Mouse (Mus musculus) CH12.LX (cell line): ENCODE data around the gene Gramd1a. TPM values are rescaled to one million over a fixed set of nuclear protein-coding genes. Genes with fewer than 3 reads are reported as not detected.

ENCODE experiments used
- DNase-seq: peaks from one replicate; pipeline ENCODE4 v3.0.0-alpha.2; 2013; ENCODE audit errors: extremely low read depth
- H3K27ac ChIP-seq: 2 replicates; pipeline ENCODE4 v1.5.1; 2012; ENCODE audit warnings: low read depth, mild to moderate bottlenecking, control low read depth, moderate library complexity; ENCODE audit not compliant: insufficient read depth
- H3K27me3 ChIP-seq: replicated peaks from 2 replicates; pipeline ENCODE3; 2012; ENCODE audit warnings: inconsistent platforms
- H3K36me3 ChIP-seq, 2 experiments: replicated peaks in 1 of 2; 2 replicates each; pipeline versions ENCODE3 to v1.6.1; 2012; ENCODE audit warnings: inconsistent platforms in 1 of 2, low read length in 1 of 2, mild to moderate bottlenecking in 1 of 2, mixed read lengths in 1 of 2, moderate library complexity in 1 of 2; ENCODE audit not compliant: control insufficient read depth in 1 of 2, insufficient read depth in 1 of 2
- H3K4me1 ChIP-seq, 2 experiments: 2 replicates each; pipeline ENCODE4 v1.6.1; 2012; ENCODE audit warnings: inconsistent platforms in 1 of 2, moderate library complexity in 1 of 2; ENCODE audit not compliant: insufficient read depth in 2 of 2, control insufficient read depth in 1 of 2
- H3K4me2 ChIP-seq: 2 replicates; pipeline ENCODE4 v1.6.1; 2012; ENCODE audit warnings: low read depth, mild to moderate bottlenecking, control low read depth; ENCODE audit not compliant: poor library complexity, insufficient read depth, severe bottlenecking
- H3K4me3 ChIP-seq, 3 experiments: fragments of 150-350 bp in 1 of 3; sonication (generic) in 1 of 3; replicated peaks in 1 of 3; 2 replicates each; pipeline versions ENCODE3 to v1.5.1; 2011 to 2012; ENCODE audit warnings: low read depth in 2 of 3, low read length in 2 of 3, mild to moderate bottlenecking in 2 of 3, moderate library complexity in 2 of 3, control low read depth in 1 of 3, improper control_type of control experiment in 1 of 3, inconsistent platforms in 1 of 3, mixed read lengths in 1 of 3; ENCODE audit not compliant: poor library complexity in 1 of 3
- H3K79me2 ChIP-seq: replicated peaks from 2 replicates; pipeline ENCODE4 v1.6.1; 2012; ENCODE audit warnings: mild to moderate bottlenecking, moderate library complexity; ENCODE audit not compliant: control insufficient read depth, poor library complexity, insufficient read depth, severe bottlenecking; ENCODE audit errors: extremely low read depth
- H3K9ac ChIP-seq: 2 replicates; pipeline ENCODE4 v1.6.1; 2012; ENCODE audit warnings: low read depth, mild to moderate bottlenecking, control low read depth, moderate library complexity; ENCODE audit not compliant: insufficient read depth
- H3K9me3 ChIP-seq: replicated peaks from 2 replicates; pipeline ENCODE3; 2012; ENCODE audit warnings: low read length, inconsistent platforms, mixed read lengths
- BHLHE40 ChIP-seq: IDR thresholded peaks from 2 replicates; pipeline ENCODE4 v1.6.1; 2011; ENCODE audit warnings: mild to moderate bottlenecking, low read depth, low read length, improper control_type of control experiment
- CHD2 ChIP-seq: IDR thresholded peaks from 2 replicates; pipeline ENCODE4 v1.6.1; 2011; ENCODE audit warnings: low read length, improper control_type of control experiment
- EP300 ChIP-seq: IDR thresholded peaks from 2 replicates; pipeline ENCODE4 v1.6.1; 2011; ENCODE audit warnings: low read length, improper control_type of control experiment
- ETS1 ChIP-seq: conservative IDR thresholded peaks from 2 replicates; pipeline ENCODE4 v1.6.1; 2012; ENCODE audit warnings: low read depth, mild to moderate bottlenecking, inconsistent platforms, low read length, improper control_type of control experiment, moderate library complexity
- GABPA ChIP-seq: IDR thresholded peaks from 2 replicates; pipeline ENCODE4 v1.6.1; 2012; ENCODE audit warnings: low read depth, low read length, improper control_type of control experiment, inconsistent platforms; ENCODE audit not compliant: insufficient replicate concordance
- JUN ChIP-seq: IDR thresholded peaks from 2 replicates; pipeline ENCODE4 v1.6.1; 2011; ENCODE audit warnings: low read depth, mild to moderate bottlenecking, low read length, improper control_type of control experiment, moderate library complexity; ENCODE audit not compliant: insufficient read depth
- MAFK ChIP-seq: IDR thresholded peaks from 2 replicates; pipeline ENCODE4 v1.6.1; 2011; ENCODE audit warnings: low read length, improper control_type of control experiment; ENCODE audit not compliant: insufficient replicate concordance
- MAX ChIP-seq: IDR thresholded peaks from 2 replicates; pipeline ENCODE4 v1.6.1; 2011; ENCODE audit warnings: low read length, improper control_type of control experiment
- MAZ ChIP-seq: IDR thresholded peaks from 2 replicates; pipeline ENCODE4 v1.6.1; 2012; ENCODE audit warnings: low read depth, mild to moderate bottlenecking, inconsistent platforms, low read length, improper control_type of control experiment, moderate library complexity
- MEF2A ChIP-seq: IDR thresholded peaks from 2 replicates; pipeline ENCODE4 v1.6.1; 2014; ENCODE audit warnings: low read depth, mild to moderate bottlenecking, inconsistent platforms, low read length, improper control_type of control experiment, borderline replicate concordance
- MXI1 ChIP-seq: IDR thresholded peaks from 2 replicates; pipeline ENCODE4 v1.6.1; 2011; ENCODE audit warnings: mild to moderate bottlenecking, low read depth, low read length, improper control_type of control experiment
- NELFE ChIP-seq: IDR thresholded peaks from 2 replicates; pipeline ENCODE4 v1.6.1; 2011; ENCODE audit warnings: low read depth, low read length, improper control_type of control experiment
- NRF1 ChIP-seq: IDR thresholded peaks from 2 replicates; pipeline ENCODE4 v1.6.1; 2014; ENCODE audit warnings: low read depth, mild to moderate bottlenecking, inconsistent platforms, low read length, improper control_type of control experiment, moderate library complexity
- PAX5 ChIP-seq: IDR thresholded peaks from 2 replicates; pipeline ENCODE4 v1.6.1; 2012; ENCODE audit warnings: low read length, inconsistent platforms, mixed read lengths
- POLR2A ChIP-seq: IDR thresholded peaks from 2 replicates; pipeline ENCODE4 v1.6.1; 2011; ENCODE audit warnings: low read depth, mild to moderate bottlenecking, improper control_type of control experiment, low read length
- SIN3A ChIP-seq: IDR thresholded peaks from 2 replicates; pipeline ENCODE4 v1.6.1; 2012; ENCODE audit warnings: low read length, improper control_type of control experiment, inconsistent platforms
- SMC3 ChIP-seq: IDR thresholded peaks from 2 replicates; pipeline ENCODE4 v1.6.1; 2011; ENCODE audit warnings: low read depth, low read length, improper control_type of control experiment
- TBP ChIP-seq: conservative IDR thresholded peaks from 2 replicates; pipeline ENCODE4 v1.6.1; 2011; ENCODE audit warnings: low read depth, low read length, improper control_type of control experiment
- TCF12 ChIP-seq: IDR thresholded peaks from 2 replicates; pipeline ENCODE4 v1.6.1; 2014; ENCODE audit warnings: low read depth, mild to moderate bottlenecking, inconsistent platforms, low read length, improper control_type of control experiment
- UBTF ChIP-seq: IDR thresholded peaks from 2 replicates; pipeline ENCODE4 v1.6.1; 2012; ENCODE audit warnings: low read depth, mild to moderate bottlenecking, inconsistent platforms, low read length, improper control_type of control experiment, moderate library complexity
- USF1 ChIP-seq: IDR thresholded peaks from 2 replicates; pipeline ENCODE4 v1.6.1; 2014; ENCODE audit warnings: low read depth, mild to moderate bottlenecking, inconsistent platforms, low read length, improper control_type of control experiment
- USF2 ChIP-seq: conservative IDR thresholded peaks from 2 replicates; pipeline ENCODE4 v1.6.1; 2011; ENCODE audit warnings: low read depth, low read length, improper control_type of control experiment
- ZMIZ1 ChIP-seq: IDR thresholded peaks from 2 replicates; pipeline ENCODE4 v1.6.1; 2012; ENCODE audit warnings: low read depth, mild to moderate bottlenecking, inconsistent platforms, low read length, improper control_type of control experiment
- ZNF384 ChIP-seq: IDR thresholded peaks from 2 replicates; pipeline ENCODE4 v1.6.1; 2012; ENCODE audit warnings: low read depth, low read length, improper control_type of control experiment, inconsistent platforms
- dilution Hi-C: fragments of 300-500 bp; cut with MboI; formaldehyde crosslinking; loops from 2 replicates; pipeline ENCODE4 v1.14.3; 2020; ENCODE audit warnings: low sequenced_read_pairs; ENCODE audit not compliant: extremely low pct_unique_long_range_greater_than_20kb, extremely low pct_ligation_motif_present
- in situ Hi-C: fragments of 300-500 bp; cut with MboI; formaldehyde crosslinking; loops from 3 replicates; pipeline ENCODE4 v1.14.3; 2019; ENCODE audit warnings: low sequenced_read_pairs, low pct_ligation_motif_present, low pct_unique_long_range_greater_than_20kb, mixed read lengths
- polyA plus RNA-seq: library from polyadenylated mRNA; unstranded; fragments of >175 nt; gene quantifications from 2 replicates; pipeline ENCODE4 v1.2.1, GENCODE M21; 2012; ENCODE audit warnings: low read depth; ENCODE audit not compliant: insufficient read length
- total RNA-seq, 2 experiments: library from RNA; depleted of rRNA; stranded (reverse); fragments of 300-350 nt in 1 of 2; fragments of >200 nt in 1 of 2; gene quantifications; 2 replicates each; pipeline ENCODE4 v1.2.3; 2012 to 2014

Gene Gramd1a
- total and polyA plus RNA-seq, 3 experiments, result 49.5 to 90.7 (median 86.0) TPM

DNA sequence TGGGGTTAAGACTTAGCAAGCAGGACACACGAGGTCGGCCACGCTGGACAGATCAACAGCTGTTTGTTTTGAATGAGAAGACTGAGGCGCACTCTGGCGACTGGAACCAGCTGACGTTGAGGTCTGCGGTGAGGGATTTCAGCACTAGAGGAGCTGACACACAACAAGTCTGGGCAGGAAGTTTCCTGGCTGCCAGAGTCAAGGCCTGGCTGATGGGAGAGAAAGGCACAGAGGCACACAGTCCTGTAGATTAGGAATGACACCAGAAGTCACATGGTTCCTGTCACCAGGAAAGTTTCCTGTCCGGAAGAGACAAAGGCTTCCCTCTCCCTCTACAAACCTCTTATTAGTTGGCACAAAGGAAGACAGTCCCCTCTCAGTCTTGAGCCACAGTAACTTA, 12.7 kb upstream of the Gramd1a start:
- no peaks in the 10 kb centered on the region for H3K9me3 ChIP-seq
- H3K36me3 ChIP-seq, result no peaks in the 10 kb centered on the region
- TF ChIP-seq EP300 (no peak), POLR2A (no peak), GABPA (no peak), BHLHE40 (0 out of 2 replicates have a peak, but pooled peaks have one; percentile 12), CHD2 (no peak), MEF2A (0 out of 2 replicates have a peak, but pooled peaks have one; percentile 13), UBTF (no peak)
- in situ Hi-C loops (no loop called here), dilution Hi-C loops (no loop called here)
- no peaks in the 10 kb centered on the region for H3K27me3 ChIP-seq
- H3K4me1 ChIP-seq, result peaks cover 6 to 9% of the 10 kb centered on the region in 2 experiments; a peak in 3 of 4 replicates
- no peaks in the 10 kb centered on the region for H3K79me2 ChIP-seq
- DNase-seq, result no peak
- H3K27ac ChIP-seq, result no peak overlapping the region
- H3K4me2 ChIP-seq, result no peak overlapping the region
- no peak overlapping the region for H3K9ac ChIP-seq
- no peak overlapping the region for H3K4me3 ChIP-seq

DNA sequence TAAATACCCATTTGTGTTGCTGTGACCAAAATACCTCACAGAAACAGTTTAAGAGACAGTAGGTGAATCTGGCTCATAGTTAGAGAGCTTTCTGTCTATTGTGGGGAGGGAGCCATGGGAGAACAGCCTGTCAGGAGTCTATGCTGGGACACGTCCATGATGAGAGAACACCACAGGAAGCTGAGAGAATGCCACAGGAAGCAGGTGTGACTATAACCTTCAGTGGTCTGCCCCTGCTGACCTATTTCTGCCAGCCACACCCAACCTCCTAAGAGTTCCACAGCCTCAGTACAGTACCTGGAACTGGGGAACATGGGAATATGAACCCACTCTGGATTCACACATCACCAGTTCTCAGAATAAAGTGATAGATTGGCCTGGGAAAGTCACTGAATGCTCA, 9.1 kb upstream of the Gramd1a start:
- TF ChIP-seq TBP, result no peak
- no peak for TF ChIP-seq MAX
- TF ChIP-seq SMC3, result no peak
- no peaks in the 10 kb centered on the region for H3K36me3 ChIP-seq
- H3K27ac ChIP-seq, result no peak overlapping the region
- in situ Hi-C loops, result no loop called here
- no peaks in the 10 kb centered on the region for H3K27me3 ChIP-seq
- no peak overlapping the region for H3K4me3 ChIP-seq
- no peaks in the 10 kb centered on the region for H3K79me2 ChIP-seq
- H3K9ac ChIP-seq, result no peak overlapping the region
- dilution Hi-C loops, result no loop called here
- no peak overlapping the region for H3K4me2 ChIP-seq
- H3K4me1 ChIP-seq, result peaks cover 12 to 30% of the 10 kb centered on the region in 2 experiments
- DNase-seq, result no peak
- peaks cover under 1% of the 10 kb centered on the region for H3K9me3 ChIP-seq

DNA sequence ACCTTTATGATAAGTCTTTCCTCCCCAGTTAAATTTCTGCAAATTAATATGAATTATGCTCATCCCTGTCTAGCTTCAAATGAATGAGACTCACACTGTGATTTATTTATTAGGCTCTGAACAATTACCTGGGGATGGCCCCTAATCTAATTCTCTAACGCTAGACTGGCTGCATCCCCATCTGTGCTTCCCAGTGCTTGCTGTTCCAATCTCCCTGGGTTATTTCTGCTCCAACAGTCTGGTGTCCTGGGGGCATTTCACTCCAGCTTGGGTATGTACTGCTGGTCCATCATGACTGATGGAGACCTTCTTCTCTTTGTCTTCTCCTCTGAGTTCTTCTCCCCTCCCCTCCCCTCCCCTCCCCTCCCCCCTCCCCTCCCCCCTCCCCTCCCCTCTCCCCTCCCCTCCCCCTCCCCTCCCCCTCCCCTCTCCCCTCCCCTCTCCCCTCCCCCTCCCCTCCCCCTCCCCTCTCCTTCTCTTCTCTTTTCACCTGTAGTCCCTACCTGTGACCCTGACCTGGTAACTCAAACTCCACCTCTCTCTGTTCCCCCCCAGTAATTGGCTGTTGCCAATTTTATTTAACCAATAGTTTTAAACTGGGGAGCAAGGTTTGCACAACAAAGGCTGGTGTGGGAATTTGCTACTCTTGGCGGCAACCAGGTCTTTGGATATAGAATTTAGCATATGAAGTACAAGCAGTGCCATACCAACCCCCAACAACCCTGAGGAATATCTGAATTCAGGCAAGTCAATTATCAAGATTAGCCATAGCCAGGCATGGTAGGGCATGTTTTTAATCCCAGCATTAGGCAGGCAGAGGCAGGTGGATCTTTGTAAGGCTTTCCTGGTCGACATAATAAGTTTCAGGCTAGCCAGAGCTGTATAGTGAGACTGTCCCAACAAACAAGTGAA, 8.2 kb upstream of the Gramd1a start:
- Histone ChIP-seq H3K9me3 (peaks cover 3% of the 10 kb centered on the region), H3K9ac (no peak overlapping the region), H3K4me2 (no peak overlapping the region), H3K27me3 (no peaks in the 10 kb centered on the region), H3K4me3 (no peak overlapping the region), H3K27ac (no peak overlapping the region), H3K36me3 (no peaks in the 10 kb centered on the region), H3K79me2 (no peaks in the 10 kb centered on the region), H3K4me1 (peaks cover 13 to 33% of the 10 kb centered on the region in 2 experiments)
- DNase-seq, result no peak
- dilution Hi-C loops, result no loop called here
- in situ Hi-C loops, result no loop called here
- TF ChIP-seq POLR2A, result no peak
- TF ChIP-seq USF1, result no peak
- no peak for TF ChIP-seq MEF2A
- no peak for TF ChIP-seq ETS1
- TF ChIP-seq MXI1, result no peak
- no peak for TF ChIP-seq MAFK
- TF ChIP-seq PAX5, result no peak
- TF ChIP-seq ZNF384, result no peak
- no peak for TF ChIP-seq NELFE
- TF ChIP-seq TBP, result no peak
- TF ChIP-seq ZMIZ1, result no peak
- TF ChIP-seq CHD2, result no peak
- no peak for TF ChIP-seq USF2
- no peak for TF ChIP-seq BHLHE40
- TF ChIP-seq SIN3A, result no peak
- no peak for TF ChIP-seq TCF12
- no peak for TF ChIP-seq JUN
- TF ChIP-seq NRF1, result no peak
- no peak for TF ChIP-seq MAZ
